Mouse (Mus musculus): ENCODE data around the gene Mrvi1. TPM values are rescaled to one million over a fixed set of nuclear protein-coding genes. Genes with fewer than 3 reads are reported as not detected.

Mrvi1 gene
- 2.2 and 2.5 TPM in 2 replicates for polyA plus RNA-seq (2015; fragmentation: Nextera tagmentation; extraction: Ambion mirVana)

DNA sequence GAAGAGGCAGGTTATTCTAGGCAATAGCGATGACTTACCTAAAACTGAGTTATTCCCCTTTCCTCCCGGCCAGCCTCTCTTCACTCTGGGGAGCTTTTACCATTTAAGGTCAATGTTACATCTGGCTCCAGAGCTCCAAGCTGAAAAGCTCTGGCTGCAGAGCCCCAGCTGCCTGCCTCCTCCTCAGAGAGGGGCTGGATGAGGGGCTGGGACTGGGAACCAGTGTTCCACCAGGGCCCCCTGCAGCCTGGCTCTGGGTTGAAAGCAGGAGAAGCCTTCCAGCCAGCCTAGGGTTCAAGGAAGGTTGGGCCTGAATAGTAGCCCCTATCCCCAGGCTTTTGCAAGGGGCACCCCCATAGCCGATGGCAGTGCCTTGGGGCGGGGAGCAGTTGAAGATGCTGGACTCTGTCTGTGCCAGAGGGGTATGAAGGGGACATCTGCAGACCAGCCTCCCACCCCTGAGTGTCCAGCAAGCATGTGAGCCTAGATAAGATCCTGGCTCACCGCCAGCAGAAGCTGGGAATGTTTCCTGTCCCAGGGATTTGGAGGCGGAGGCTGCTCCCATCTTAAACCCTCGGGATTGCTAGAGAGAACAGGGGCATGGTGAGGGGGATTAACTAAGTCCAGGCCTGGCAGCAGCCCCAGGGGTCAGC lies at the start of gene Mrvi1:
TSS of gene Mrvi1 (minus strand) at position 409 of the 653 bp plus-strand sequence.

DNA sequence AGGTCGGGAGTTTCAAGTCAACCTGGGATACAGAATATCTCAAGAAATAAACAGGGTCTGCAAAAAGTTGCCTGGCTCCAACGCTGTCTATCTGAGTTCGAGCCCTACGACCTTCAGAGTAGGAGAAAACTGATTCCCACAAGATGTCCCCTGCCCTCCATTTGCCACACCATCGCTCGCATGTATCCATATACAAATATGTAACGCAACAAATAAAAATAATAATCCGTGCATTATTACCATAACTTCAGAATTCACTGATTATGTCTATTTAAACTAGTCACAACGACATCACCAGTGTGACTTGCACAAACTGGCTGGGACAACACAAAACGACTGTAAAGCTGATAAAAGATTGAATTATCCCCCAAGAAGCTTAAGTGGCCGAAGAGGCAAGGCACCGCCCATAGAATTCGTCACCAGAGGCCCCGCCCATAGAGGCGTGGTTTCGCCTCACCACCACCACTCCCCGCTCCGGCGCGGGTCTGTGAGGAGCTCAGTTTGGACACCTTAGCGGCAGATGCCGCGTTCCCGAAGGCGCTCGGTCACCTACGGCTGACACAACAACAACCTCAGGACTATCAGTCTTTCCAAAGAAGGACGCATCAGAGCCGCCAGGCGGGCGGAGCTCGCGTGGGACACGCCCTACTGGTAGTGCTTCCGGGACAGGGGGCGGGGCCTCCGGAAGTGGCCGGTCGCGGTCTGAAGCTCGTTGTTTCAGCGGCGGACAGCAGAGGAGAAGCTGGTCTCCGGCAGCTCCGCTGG lies 46.2 kb upstream of the Mrvi1 start, which contains the start of gene Ctr9:
TSS of gene Ctr9 (plus strand) at position 671 of the 765 bp plus-strand sequence.

DNA sequence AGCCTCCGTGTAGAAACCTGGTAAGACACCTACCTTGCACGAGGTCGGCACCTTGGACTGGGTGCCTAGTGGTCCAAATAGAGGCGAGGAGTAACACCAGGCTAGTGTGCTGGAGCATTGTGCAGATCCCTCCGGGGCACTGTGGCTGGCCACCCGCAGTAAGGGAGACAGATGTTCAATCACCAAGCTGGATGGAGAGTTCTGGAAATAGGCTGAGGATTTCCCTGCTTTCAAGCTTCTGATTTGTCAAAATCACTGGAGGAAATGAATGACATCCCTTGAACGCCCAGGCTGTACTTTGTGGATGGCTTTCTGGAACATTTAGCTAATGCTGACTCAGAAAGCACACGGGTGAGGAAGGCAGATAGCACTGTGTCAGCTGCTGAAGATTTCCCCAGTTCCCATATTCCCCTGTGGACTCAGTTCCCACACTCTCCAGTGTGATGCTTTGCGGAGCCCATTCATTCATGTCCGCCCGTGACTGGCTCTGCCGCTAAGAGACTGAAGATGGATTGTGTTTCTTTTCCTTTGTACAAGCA lies 119.4 kb downstream of the Mrvi1 start, which contains the start of gene Lyve1:
TSS of gene Lyve1 (minus strand) at position 489 of the 539 bp plus-strand sequence.

DNA sequence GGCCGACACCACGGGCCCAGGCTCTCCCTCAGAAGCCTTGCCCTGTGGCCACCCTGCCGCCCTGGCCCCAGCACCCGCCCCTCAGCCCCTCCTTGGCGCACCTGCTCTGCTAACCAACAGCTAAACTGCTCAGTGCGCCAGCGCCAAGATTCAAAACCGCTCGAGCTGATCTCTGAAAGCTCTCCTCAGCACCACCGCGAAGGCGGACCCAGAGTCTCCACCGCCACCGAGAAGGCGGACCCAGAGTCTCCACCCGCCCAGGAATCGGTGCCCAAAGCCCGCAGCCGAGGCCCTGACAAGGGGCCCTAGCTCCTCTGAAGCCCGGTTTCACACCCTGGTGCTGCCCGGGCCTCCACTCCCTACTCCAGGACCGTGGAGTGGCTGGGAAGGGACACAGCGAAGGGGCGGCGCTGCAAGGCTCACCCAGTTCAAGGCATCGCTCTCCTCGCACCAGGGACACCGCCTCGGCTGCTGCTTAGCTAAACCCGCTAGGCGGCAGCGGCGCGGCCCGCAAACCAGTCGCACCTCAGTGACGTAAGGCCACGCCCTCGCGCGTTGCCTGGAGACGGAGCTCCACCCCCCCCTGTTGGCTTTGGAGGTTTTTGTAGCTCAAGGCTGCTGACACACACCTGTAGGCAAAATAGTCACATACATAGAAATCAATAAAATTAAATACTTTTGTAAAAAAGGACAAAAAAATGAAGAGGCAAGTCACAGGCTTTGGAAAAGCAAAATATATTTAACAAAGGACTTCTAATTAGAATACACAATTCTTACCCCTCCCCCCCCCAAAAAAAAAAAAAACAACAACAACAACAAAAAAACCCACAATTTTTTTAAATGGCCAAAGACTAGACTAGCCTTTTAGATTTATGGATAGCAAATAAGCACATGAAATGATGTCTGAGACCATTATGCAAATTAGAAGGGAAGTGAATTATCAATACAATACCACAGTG lies 138.1 kb downstream of the Mrvi1 start, which contains the start of gene Rnf141:
TSS of gene Rnf141 (minus strand) at position 542 of the 959 bp plus-strand sequence.

Other genes starting within 250 kb of the Mrvi1 start
- gene Ampd3, start 214.3 kb downstream of the Mrvi1 start, polyA plus RNA-seq (2015; fragmentation: Nextera tagmentation; extraction: Ambion mirVana): 5.6 and 6.0 TPM in 2 replicates
- gene Rnf141, start 138.0 kb downstream of the Mrvi1 start, polyA plus RNA-seq (2015; fragmentation: Nextera tagmentation; extraction: Ambion mirVana): 15.9 and 18.7 TPM in 2 replicates
- 18.0 and 35.8 TPM in 2 replicates for gene Lyve1, start 119.2 kb downstream of the Mrvi1 start, polyA plus RNA-seq (2015; fragmentation: Nextera tagmentation; extraction: Ambion mirVana)
- 24.1 and 26.3 TPM in 2 replicates for gene Ctr9, start 46.5 kb upstream of the Mrvi1 start, polyA plus RNA-seq (2015; fragmentation: Nextera tagmentation; extraction: Ambion mirVana)
- gene Eif4g2, start 100.6 kb upstream of the Mrvi1 start, polyA plus RNA-seq (2015; fragmentation: Nextera tagmentation; extraction: Ambion mirVana): 392 and 395 TPM in 2 replicates

All from skeletal muscle tissue, postnatal 0 days (tissue).